Mouse (Mus musculus): ENCODE measurements at regions not wholly inside any gene's neighbourhood (a gene's known extent, or its start where the extent isn't known, plus 50 kb on each side); places are given as distances from the start of the nearest gene placed in this dataset.
"Not testable (repeated sequence)": the region's sequence is repeated elsewhere in the genome, so short reads cannot be mapped to it uniquely, and the experiment has no call there.

DNA sequence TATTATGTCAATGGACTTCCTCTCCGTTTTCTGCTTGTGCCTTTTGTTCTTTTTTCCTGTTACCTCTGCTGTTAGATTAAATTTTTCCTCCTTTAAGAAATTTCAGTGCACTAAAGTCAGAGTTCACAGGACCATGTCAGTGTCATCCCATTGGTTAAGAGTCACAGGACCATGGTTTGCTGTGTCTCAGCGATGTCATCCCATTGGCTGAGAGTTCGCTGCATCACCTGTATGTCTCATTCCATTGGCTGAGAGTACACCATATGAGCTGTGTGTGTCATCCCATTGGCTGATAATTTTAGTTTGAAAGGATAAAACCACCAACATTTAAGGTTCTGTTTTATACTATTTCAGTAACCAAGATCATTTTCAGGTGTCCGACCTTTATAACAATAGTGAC lies 50.7 kb upstream of the Jade1 start:
- DNase-seq (ENCODE audit: low spot score): no peak

DNA sequence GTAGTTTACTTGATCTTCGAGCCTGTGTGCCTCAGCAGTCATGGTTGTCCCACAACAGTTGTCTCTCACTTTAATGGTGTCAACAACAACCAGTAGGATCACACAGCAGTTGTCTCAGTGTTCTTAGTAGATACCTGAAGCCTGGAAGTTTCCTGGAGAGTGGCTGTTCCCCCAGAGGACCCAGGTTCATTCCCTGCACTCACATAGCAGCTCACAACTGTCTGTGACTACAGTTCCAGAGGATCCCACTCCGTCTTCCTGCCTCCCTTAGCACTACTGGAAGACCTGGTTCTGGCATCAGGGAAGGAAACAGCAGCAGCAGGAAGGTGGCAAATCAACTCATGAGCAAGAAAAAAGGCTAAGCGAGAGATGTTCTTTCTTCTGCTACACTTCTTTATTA lies 53.4 kb upstream of the Jade1 start:
- DNase-seq (ENCODE audit: low spot score): no peak

DNA sequence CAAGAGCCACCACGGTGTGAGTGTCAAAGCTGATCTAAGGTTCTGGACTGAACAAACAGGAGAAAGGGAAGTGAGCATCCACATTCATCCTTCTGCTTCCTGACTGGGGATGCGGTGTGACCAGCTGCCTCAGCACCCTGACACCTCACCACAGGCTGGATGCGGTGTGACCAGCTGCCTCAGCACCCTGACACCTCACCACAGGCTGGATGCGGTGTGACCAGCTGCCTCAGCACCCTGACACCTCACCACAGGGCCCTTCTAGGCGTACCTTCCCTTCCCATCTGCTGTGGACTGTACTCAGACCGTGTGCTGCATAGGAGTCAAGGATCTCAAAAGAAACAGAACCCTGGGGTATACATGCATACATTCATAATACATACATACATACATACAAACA lies 53.9 kb upstream of the Jade1 start:
- not testable (repeated sequence) for DNase-seq (ENCODE audit: low spot score)

DNA sequence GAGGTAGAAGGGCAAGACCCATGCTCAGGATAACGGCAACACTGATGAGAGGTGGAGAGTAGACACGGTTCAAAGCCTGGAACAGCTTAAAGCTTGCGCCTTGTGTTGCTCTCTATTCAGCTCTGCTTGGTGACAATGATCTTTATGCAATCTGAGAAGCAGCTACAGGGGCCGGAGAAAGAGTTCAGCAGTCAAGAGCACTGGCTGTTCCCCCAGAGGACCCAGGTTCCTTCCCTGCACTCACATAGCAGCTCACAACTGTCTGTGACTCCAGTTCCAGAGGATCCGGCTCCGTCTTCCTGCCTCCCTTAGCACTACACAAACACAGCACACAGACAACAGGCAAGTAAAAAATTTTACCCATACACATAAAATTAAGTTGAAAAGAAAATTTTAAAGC lies 54.4 kb upstream of the Jade1 start:
- DNase-seq (ENCODE audit: low spot score): no peak

DNA sequence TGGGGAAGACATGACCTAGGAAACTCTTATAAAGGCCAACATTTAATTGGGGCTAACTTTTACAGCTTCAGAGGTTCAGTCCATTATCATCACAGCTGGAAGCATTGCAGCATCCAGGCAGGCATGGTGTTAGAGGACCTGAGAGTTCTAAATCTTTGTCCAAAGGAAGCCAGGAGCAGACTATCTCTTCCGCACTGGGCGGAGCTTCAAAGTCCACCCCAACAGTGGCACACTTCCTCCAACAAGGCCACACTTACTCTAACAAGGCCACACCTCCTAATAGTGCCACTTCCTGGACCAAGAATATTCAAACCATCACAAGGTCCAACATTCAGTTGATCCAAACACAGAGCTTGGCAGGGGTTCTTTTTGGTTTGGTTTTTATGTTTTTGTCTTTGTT lies 55.9 kb upstream of the Jade1 start:
- no peak for DNase-seq (ENCODE audit: low spot score)

DNA sequence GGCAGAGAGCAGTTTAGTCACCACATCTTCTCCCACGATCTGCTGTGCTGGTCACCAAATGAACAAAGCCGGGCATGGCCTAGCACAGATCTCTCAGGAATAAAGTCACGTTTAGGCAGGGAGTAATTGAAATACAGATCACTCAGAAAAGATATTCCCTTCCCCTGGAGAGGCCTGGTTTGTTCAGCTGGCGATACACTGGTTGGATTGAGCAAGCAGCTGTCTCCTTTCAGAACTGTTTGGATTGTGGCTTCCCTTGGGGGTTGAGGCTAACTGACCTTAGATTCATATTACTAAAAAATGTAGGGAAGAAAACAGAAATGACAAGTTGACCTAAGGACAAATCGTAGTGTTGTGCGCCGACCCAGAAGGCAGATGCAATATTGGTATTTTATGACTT lies 56.7 kb upstream of the Jade1 start:
- DNase-seq (ENCODE audit: low spot score): no peak

DNA sequence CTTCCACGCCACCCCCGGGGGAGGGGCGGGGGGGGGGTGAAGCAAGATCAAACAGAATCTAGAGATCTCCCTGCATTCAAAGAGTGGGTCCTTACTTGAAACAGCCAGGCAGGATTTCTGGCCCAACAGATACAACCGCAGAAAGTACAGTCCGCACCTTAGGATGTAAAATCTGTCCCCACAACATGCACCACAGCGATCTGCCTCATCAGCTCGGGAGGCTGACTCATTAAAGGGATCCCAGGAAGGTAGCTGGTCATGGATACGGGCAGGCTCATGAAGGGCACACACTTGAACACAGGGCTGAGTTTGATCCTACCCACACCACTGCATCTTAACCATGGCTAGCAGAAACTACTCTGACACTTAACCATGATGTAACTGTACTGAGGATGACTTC lies 57.8 kb upstream of the Jade1 start:
- DNase-seq (ENCODE audit: low spot score): no peak

DNA sequence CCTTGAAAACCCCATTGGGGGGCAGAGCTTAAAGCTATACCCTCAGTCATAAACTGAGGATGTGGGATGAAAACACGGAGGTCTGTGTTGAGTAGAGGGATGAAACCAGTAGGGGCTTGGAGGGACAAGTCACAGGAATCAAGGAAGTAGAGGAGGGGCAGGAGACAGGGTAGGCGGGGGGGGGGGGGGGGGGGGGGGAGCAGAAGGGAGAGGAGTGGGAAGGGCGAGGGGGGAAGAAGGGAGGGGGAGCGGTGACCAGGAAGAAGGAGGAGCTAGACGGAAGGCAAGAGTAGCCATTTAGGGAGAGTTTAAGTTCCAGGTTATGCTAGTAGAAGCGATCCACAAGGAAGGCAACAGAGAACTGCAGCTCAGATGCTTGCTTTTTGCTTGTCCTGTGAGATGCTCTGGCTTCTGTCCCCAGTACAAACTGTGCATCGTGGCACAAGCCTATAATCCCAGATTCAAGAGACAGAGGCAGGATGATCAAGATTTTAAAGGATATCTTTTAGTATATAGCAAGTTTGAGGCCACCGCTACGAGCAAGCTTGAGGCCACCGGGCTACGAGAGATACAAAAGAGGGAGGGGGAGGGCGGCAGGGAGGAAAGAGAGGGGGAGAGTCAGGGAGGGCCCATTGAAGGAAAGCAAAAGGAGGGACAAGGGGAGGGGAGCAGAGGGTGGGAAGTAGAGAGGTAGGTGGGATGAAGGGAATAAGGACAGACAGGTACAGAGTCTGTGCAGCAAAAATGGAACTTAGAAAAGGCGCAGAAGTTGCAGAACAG lies 58.4 kb upstream of the Jade1 start:
- DNase-seq (ENCODE audit: low spot score): no peak

DNA sequence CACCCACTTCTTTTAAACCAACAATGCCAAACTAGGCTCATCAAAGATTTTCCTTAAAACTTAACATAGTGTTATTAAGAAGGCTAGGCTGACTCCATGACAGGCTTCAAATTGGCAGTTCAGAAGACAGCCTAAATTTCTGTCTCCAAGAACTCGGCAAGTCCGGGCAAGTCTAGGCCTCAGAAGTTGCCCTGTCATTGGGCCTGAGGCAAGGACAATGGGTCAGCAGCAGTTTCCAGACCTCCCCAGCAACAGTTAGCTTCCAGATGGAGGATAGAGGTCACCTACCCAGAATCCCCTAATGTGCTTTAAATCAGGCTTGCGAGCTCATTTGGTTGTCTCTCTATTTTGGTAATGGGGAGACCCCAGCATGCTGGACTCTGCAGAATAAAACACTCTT lies 59.6 kb upstream of the Jade1 start:
- no peak for DNase-seq (ENCODE audit: low spot score)

DNA sequence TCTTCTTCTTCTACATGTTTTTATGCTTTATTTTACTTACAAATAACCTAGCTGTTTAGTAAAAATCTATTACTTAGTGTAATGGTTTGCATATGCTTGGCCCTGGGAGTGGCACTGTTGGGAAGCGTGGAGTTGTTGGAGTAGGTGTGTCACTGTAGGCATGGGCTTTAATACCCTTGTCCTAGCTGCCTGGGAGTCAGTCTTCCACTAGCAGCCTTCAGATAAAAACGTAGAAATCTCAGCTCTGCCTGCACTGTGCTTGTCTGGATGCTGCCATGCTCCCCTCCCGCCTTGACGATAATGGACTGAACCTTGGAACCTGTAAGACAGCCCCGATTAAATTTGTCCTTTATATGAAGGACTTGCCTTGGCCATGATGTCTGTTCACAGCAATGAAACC lies 60.4 kb upstream of the Jade1 start:
- DNase-seq (ENCODE audit: low spot score): no peak

DNA sequence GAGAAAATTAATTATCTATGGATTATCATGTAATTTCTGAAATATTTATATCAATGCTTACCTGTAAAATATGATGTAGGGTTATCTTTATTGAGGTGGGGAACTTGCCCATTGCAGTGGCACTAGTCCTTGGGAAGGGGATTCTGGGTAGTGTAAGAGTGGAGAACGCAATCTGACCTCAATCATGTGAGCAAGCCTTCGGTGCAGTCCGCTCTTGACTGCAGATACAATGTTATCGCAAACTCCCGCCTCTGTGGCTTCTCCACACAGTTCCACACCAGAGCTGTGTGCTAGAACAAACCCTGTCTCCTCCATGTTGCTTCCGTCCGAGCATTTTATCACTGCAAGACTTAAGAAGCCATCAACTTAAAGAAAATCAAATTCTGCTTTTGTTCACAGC lies 62.1 kb upstream of the Jade1 start:
- DNase-seq (ENCODE audit: low spot score): no peak

DNA sequence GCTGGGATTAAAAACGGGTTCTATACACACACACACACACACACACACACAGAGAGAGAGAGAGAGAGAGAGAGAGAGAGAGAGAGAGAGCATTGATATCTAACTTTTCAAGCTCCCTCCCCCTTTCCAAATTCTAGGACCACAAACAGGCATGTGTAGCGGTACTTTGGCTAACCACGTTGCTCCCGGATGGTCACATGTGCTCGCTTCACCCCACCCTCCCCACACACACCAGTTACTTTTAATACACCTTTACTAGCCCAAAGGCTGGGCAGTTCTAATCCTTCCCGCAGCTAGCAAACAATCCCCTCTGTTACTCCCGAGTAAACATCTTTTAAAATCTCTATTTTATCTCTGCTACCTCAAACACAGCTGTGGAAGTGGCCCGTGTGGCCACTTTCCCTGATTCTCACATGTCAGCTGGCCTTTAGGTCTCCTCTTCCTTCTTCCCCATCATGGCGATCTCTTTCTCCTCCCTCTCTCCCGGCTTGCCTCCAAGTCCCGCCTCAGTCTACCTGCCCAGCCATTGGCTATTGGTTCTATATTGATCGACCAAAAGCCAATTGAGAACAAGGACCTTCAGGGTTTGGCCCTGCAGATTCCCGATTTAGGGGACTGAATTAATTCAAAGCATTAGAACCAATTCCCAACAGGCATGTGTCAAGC lies 62.7 kb upstream of the Jade1 start:
- DNase-seq (ENCODE audit: low spot score): no peak

DNA sequence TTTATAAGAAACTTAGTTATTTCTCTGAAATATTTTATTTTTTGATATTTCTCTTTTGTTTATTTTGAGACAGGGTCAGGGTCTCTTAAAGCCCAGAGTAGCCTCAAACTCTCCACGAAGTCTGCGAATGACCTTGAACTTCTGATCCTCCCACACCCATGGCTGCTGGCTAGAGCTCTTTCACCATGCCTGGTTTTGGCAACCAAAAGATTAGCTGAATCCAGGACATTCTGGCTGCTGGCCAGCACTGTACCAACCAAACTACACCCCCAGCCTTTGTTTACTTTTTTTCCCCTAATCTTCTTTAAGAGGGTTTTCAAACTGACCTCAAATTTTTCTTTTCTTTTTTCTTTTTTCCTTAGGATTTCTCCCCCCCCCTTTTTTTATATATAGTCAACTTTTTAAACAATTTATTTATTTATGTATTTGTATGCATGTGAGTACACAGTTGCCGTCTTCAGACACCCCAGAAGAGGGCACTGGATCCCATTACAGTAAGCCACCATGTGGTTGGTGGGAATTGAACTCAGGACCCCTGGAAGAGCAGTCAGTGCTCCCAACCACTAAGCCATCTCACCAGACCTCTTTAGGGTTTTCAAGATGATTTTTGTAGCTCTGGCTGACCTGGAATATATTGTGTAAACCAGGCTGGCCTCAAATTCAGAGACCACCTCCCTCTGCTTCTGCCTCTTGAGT lies 63.4 kb upstream of the Jade1 start:
- no peak for DNase-seq (ENCODE audit: low spot score)

DNA sequence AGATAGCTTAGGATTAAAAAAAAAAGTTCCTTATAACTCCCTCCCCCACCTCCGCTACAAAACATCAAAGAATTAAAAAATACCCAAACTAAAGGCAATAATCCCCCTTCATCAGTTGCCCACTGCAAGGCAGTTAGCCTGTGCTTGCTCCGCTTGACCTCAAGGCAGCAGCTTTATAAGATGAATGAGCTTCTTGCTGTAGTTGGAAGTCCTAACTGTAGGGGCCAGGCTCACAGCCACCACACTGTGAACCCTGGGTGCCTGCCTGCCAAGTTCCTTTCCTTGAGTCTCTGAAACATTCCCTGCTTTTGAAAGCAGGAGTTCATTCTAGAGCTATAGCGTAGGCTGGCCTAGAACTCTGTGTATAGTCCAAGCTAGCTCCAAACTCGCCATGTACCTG lies 64.3 kb upstream of the Jade1 start:
- DNase-seq (ENCODE audit: low spot score): no peak

DNA sequence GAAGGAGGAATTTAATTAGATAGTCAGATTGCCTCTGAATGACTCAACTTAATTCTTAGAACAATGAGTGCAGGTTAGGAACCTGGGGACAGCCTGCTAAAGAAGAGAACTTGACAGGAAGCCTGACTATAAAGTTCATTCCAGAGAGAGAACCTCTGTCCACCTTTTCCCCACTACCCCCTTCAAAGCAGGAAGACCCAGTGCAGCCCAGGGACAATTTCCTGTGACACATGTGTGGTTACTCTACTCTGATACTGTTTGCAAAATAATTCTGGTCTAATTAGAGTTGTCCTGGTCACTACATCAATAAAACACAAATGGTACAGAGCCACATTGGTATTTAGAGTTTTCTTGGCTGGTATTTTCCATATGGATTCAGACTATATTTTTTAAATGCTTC lies 65.5 kb upstream of the Jade1 start:
- no peak for DNase-seq (ENCODE audit: low spot score)

DNA sequence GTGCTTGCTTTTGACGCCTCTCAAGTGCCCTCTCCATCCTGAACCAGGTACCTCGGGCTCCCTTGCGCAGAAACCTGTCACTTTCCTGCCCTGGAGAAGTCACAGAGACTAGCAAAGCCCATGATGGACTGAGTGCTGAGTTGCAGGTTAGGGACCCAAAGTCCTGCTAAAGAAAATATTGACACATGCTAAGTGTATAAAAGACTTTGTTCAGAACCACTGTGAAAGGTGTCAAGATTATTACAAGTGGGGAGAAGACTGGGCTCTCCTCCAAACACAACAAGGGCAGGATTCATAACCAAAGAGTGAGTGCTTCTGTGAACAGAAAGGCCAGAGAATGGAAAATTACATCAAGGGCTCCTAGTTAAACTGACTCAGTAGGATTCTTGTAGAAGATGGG lies 66.0 kb upstream of the Jade1 start:
- DNase-seq (ENCODE audit: low spot score): no peak

DNA sequence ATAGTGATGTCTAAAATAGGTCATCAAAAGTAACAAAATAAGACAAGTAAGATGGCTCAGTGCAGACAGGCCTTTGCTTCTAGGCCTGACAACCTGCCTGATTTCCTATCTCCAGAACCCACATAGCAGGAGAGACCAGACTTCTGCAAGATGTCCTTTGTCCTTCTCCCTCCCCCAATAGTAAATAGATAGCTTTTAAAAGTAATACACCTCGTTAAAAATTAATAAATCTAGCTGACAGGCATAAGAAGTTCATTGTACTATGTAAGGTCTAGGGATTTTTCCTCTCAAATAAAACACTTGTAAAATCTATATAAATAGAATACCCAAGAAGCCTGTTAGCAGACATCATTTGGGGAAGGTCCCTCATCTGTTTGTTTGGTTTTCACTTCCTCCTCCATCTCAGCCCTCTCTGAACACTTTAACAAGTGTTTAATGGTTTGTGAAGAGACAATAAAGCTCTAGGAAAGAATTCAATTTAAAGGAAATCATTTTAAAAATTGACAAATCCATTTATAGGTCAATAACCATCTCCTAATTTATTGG lies 67.2 kb upstream of the Jade1 start:
- no peak for DNase-seq (ENCODE audit: low spot score)

DNA sequence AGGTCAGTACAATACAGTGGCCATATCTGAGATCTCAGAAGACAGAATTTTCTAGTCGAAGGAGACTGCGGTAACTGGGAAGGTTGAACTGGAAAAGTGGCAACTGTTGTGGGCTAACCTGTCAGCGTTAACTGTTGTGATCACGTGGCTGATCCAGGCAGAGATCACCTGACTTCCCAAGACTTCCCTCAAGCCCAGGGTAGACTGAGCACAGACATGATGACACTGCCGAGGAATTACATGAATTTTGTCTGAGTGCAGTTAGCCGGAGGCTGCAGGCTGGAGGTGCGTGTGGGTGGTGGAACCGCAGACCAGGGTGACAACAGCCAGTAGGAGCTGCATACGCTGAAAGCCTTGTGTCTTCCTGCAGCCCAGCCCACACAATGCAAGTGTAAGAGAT lies 70.6 kb upstream of the Jade1 start:
- DNase-seq (ENCODE audit: low spot score): no peak

DNA sequence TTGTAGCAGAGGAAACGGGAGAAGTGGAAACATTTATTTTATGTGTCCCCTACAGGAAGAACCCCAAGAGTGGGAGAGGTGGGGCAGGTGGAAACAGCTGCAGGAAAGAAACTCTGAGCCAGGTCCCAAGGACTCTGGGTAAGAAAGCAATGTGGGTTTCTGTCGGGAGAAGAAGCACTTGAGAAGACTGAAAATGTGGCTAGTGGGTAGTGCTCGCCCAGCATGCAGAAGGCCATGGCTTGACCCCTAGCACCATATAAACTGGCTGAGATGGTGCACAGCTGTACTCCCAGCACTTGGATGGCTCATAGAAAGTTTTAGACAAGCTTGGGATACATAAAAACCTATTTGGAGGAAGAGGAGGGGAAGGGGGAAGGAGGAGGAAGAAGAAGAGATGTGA lies 71.9 kb upstream of the Jade1 start:
- DNase-seq (ENCODE audit: low spot score): no peak

DNA sequence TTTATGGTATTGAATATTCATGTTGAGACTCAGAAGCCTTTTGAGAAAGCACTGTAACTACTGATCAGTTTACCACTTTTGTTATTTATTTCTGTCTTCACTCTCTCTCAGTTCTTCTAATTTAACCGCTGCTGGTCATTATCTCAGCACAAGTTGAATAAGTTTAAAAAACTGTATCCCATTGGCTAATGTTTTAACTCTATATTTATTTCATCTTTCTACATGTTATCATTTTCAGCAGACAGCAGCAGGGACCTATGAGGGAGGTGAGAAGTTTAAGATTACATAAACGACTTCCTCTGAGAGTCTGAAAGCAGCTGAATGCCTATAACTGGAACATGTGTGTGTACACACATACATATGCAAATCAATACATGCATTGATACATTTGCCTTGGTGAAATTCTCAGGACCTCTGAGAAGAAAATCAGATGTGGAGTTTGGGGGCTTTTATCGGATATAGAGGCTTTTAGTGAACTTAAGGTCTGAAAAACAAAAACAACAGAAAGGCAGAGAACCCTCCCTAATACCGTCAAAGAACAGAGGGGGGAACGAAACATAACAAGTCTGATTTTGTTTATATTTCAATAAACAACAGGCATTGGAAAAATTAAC lies 72.5 kb upstream of the Jade1 start:
- no peak for DNase-seq (ENCODE audit: low spot score)

DNA sequence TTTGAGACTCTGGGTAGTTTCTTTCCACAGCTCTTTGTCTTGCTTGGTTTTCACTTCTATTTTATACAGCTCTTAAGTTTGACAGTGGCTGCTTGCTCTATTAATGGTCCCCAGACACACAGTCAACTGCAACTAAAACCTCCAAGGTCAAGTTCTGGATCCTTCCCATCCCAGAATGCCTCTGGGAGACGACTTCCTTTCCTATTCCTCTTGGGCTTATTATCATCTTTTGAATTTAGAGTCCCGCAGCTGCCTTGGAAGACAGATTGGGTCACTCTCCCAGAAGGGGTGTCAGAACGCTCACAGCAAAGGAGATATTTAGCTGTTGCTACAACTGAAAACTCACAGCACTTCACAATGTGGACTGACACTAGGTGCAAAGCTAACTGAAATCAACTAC lies 75.3 kb upstream of the Jade1 start:
- no peak for DNase-seq (ENCODE audit: low spot score)

DNA sequence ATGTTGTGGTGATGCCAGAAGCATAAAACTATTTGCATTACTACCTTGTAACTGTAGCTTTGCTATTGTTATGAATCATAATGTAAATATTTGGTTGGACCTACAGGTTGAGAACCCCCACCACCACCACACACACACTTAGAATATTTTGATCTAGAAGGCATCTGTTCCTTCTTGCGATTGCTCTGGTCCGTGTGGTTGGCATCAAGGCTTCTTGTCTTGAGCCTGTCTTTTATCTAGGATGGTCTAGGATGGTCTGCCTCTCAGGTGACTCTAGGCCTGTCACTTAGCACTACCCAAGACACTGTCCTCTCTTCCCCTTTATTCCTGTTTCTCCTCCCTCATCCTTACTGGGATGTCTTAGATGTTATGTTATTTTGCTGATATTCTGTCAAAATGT lies 76.6 kb upstream of the Jade1 start:
- DNase-seq (ENCODE audit: low spot score): no peak

DNA sequence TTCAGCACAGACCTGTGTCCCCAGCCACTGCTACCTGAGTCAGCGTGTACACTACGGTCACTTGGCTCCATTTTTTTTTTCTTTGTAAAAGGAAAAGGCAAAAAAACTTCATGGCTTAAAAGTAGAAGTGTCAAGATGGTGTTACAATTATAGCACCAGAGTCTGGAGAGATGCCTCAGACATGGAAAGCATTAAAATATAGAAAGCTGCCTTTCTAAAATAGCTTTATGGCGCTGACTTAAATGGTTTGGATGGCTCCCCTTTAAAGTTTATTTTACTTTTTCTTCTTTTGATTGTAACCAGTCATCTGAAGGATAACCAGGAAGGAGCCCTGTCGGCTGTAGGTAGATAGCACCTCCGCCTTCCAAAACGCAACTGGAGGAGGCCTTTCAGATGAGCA lies 79.0 kb upstream of the Jade1 start:
- DNase-seq (ENCODE audit: low spot score): no peak
